Mouse (Mus musculus) testis, adult 2 months (tissue): ENCODE results near the gene Fgfr4.

Source experiments
- CTCF ChIP-seq: fragments of 200-500 bp; IDR thresholded peaks from 2 replicates; pipeline ENCODE4 v1.5.1; 2012; ENCODE audit warnings: low read depth, mild to moderate bottlenecking, inconsistent platforms, low read length, moderate library complexity; ENCODE audit not compliant: control insufficient read depth, insufficient read depth, insufficient replicate concordance
- POLR2A ChIP-seq: fragments of 200-500 bp; IDR thresholded peaks from 2 replicates; pipeline ENCODE4 v1.6.1; 2012; ENCODE audit warnings: low read depth, mild to moderate bottlenecking, inconsistent platforms, low read length, moderate library complexity; ENCODE audit not compliant: control insufficient read depth

DNA sequence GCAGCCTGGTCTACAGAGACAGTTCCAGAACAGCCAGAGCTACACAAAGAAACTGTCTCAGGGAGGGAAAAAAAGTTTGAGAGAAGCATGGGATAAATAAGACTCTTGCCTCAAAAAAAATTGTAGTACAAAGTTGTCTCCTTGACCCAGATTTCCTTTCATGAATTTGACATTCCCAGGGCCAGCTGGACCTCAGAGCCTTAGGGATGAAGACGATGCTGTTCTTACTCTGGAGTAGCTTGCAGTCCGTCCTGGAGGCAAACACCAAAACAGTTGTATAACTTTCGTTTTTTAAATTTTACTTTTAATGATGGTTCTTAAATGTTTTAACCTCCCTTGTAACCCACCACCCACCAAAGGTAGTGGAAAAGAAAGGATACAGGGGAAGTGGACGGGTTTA lies 45.3 kb upstream of the Fgfr4 start:
- TF ChIP-seq POLR2A: no peak
- no peak for TF ChIP-seq CTCF
